Mouse (Mus musculus) lung, adult 2 months (tissue): ENCODE results near the gene Afdn.

Experiments
- CTCF ChIP-seq: fragments of 200-500 bp; IDR thresholded peaks from 2 replicates; pipeline ENCODE4 v1.5.1; 2011; ENCODE audit warnings: mild to moderate bottlenecking, low read length, control low read depth; ENCODE audit not compliant: insufficient read depth
- POLR2A ChIP-seq: fragments of 200-500 bp; IDR thresholded peaks from 2 replicates; pipeline ENCODE4 v1.6.1; 2011; ENCODE audit warnings: low read depth, mild to moderate bottlenecking, control low read depth, low read length, borderline replicate concordance; ENCODE audit errors: extremely low read depth

GRCm38 (mm10) chr17:13940487-13940886 lies 180.1 kb downstream of the Afdn start:
- TF ChIP-seq CTCF (peak; percentile 43; the same call in 1 of the 2 replicates), POLR2A (no peak)
